Mouse (Mus musculus): ENCODE results near the gene Gm42906. TPM values are rescaled to one million over a fixed set of nuclear protein-coding genes. Genes with fewer than 3 reads are reported as not detected.

The Gm42906 gene
- polyA plus RNA-seq, 1 experiment = not detected

DNA sequence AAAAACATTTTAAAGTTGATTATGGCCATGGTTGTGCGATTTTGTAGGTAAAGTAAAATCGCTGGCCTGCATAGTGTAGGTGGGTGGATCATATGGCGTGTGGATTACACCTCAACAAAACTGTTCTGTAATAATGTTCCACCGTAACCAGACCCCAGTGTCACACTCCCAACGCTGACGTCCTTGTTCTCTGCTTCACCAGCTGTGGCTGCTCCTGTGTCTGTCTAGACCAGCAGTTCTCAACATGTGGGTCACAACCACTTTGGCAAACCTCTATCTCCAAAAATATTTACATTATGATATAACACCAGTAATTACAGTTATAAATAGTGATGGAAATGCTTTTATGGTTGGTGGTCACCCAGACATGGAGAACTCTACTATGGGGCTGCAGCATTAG, 150.0 kb downstream of the Gm42906 start:
- WGBS = 68% methylated on average over 6 of the region's 6 CpGs
- no peaks in the 10 kb centered on the region for H3K27me3 ChIP-seq (replicated peaks; ENCODE audit: control insufficient read depth, insufficient read depth, low read length)

DNA sequence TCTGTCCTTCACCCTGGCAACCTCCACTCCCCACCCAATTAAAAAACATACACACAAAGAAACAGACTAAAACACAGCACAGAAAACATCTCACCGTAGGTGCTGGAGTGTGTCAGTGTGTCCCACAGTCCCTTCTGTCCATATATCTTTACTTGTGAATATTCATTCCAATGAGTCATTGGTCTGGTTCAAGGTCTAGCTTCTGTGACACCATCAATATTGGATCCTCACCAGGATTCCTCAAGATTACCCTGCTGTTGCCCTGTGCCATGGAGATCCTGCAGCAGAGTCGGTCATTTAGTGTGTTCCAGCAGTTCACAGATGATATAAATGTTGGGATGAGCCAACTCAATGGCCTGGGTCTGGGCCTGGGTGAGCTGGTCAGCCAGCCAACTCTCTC, 152.0 kb downstream of the Gm42906 start:
- no peak overlapping the region for H3K27ac ChIP-seq (ENCODE audit: insufficient read depth, low read depth, low read length)
- WGBS = 91% methylated on average over 2 of the region's 2 CpGs
- no peaks in the 10 kb centered on the region for H3K27me3 ChIP-seq (replicated peaks; ENCODE audit: control insufficient read depth, insufficient read depth, low read length)
- TF ChIP-seq POLR2A (IDR thresholded peaks at IDR 0.05; ENCODE audit: low read depth, low read length) (no peak), CTCF (conservative IDR thresholded peaks at IDR 0.05; ENCODE audit: insufficient read depth, insufficient read length, low read depth, low read length) (no peak)
- no peak for DNase-seq
- no peak overlapping the region for H3K4me3 ChIP-seq (ENCODE audit: insufficient read depth, low read depth, low read length)
- H3K4me1 ChIP-seq (ENCODE audit: control insufficient read depth, insufficient read depth, low read length) = no peaks in the 10 kb centered on the region
- no peaks in the 10 kb centered on the region for H3K36me3 ChIP-seq (ENCODE audit: control insufficient read depth, insufficient read depth, low read length)

More for the DNA sequence above, 150.0 kb downstream of the Gm42906 start:
- Histone ChIP-seq H3K4me3 (ENCODE audit: insufficient read depth, low read depth, low read length) (no peak overlapping the region), H3K27ac (ENCODE audit: insufficient read depth, low read depth, low read length) (no peak overlapping the region), H3K4me1 (ENCODE audit: control insufficient read depth, insufficient read depth, low read length) (no peaks in the 10 kb centered on the region), H3K36me3 (ENCODE audit: control insufficient read depth, insufficient read depth, low read length) (no peaks in the 10 kb centered on the region)
- TF ChIP-seq CTCF (conservative IDR thresholded peaks at IDR 0.05; ENCODE audit: insufficient read depth, insufficient read length, low read depth, low read length) = no peak
- no peak for TF ChIP-seq POLR2A (IDR thresholded peaks at IDR 0.05; ENCODE audit: low read depth, low read length)
- no peak for DNase-seq

DNA sequence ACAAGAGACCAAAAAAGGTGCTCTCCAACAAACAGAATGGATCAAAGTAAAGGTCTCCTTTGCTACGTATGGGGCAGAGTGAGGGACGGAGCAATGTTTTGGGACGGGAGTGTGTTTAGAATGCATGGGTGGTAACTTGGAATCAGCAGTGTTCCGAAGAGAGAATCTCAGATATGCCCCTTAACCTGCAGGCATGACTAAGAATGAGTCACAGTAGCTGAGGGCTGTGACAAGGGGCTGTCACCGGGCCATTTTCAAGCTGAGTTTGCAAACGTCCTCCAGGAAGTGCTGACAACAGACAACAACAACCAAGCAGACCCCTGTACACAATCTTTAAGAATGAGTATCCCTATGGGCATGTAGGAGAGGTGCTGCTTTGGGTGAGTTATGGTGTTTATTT, 153.7 kb downstream of the Gm42906 start:
- peak overlapping the region; percentile 30; the same call in 1 of the 2 replicates for H3K27ac ChIP-seq (ENCODE audit: insufficient read depth, low read depth, low read length)
- no peaks in the 10 kb centered on the region for H3K4me1 ChIP-seq (ENCODE audit: control insufficient read depth, insufficient read depth, low read length)
- H3K36me3 ChIP-seq (ENCODE audit: control insufficient read depth, insufficient read depth, low read length) = no peaks in the 10 kb centered on the region
- no peak for TF ChIP-seq CTCF (conservative IDR thresholded peaks at IDR 0.05; ENCODE audit: insufficient read depth, insufficient read length, low read depth, low read length)
- TF ChIP-seq POLR2A (IDR thresholded peaks at IDR 0.05; ENCODE audit: low read depth, low read length) = no peak
- no peak overlapping the region for H3K4me3 ChIP-seq (ENCODE audit: insufficient read depth, low read depth, low read length)
- no peak for DNase-seq
- 51% methylated on average over 6 of the region's 6 CpGs for WGBS
- H3K27me3 ChIP-seq (replicated peaks; ENCODE audit: control insufficient read depth, insufficient read depth, low read length) = no peaks in the 10 kb centered on the region

DNA sequence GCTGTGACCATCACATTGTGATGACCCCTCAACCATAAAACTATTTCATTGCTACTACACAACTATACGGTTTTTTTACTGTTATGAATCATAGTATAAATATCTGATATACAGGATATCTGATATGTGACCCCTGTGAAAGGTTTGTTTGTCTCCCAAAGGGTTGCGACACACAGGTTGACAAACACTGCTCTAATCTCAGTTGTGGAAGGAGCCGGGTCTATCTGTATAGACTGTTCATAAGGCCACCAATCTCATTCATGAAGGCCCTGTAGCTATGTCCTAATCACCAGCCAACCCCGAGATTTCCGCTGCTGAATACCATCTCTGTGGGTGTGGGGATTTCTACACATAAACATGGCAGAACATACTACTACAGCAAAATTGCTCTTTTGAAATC, 157.1 kb downstream of the Gm42906 start:
- WGBS = 88% methylated on average over 5 of the region's 5 CpGs
- DNase-seq = no peak
- TF ChIP-seq POLR2A (IDR thresholded peaks at IDR 0.05; ENCODE audit: low read depth, low read length) = no peak
- no peaks in the 10 kb centered on the region for H3K27me3 ChIP-seq (replicated peaks; ENCODE audit: control insufficient read depth, insufficient read depth, low read length)
- no peak overlapping the region for H3K27ac ChIP-seq (ENCODE audit: insufficient read depth, low read depth, low read length)
- no peak overlapping the region for H3K4me3 ChIP-seq (ENCODE audit: insufficient read depth, low read depth, low read length)
- no peaks in the 10 kb centered on the region for H3K4me1 ChIP-seq (ENCODE audit: control insufficient read depth, insufficient read depth, low read length)
- H3K36me3 ChIP-seq (ENCODE audit: control insufficient read depth, insufficient read depth, low read length) = no peaks in the 10 kb centered on the region

DNA sequence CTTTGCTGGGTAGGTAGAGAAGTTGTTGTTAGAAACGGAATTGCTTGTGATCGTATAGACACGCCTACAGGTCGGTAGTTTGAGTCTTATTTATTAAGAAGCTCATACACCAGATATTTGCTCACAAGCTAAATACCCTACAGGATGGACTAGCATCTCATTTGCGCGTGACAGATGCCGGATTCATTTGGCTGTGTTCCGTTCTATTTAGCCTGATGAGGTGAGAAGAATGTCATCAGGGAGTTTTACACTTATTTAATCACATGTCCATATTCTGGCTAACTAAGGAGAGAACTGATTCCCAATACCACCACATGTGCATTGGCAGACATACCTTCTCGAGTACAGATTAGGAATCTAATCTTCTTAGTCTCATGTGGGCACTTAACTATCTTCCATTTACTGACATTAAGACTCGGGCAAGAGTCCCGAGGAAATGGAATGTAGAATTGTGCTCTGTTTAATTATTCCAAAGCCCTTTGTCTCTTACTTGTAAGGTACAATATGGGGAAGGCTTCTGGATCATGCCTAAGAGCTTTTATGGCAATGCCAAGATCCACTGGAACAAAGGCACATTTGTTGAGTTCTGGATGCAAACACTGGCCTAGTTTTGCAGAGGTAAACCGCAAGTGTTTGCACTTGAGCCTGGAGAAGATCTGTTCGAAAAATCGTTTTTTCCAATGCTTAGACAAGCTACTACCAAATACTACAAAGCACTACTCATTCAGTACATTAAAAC, 160.9 kb downstream of the Gm42906 start:
- no peaks in the 10 kb centered on the region for H3K36me3 ChIP-seq (ENCODE audit: control insufficient read depth, insufficient read depth, low read length)
- H3K4me3 ChIP-seq (ENCODE audit: insufficient read depth, low read depth, low read length) = no peak overlapping the region
- DNase-seq = no peak
- TF ChIP-seq POLR2A (IDR thresholded peaks at IDR 0.05; ENCODE audit: low read depth, low read length) (no peak), CTCF (conservative IDR thresholded peaks at IDR 0.05; ENCODE audit: insufficient read depth, insufficient read length, low read depth, low read length) (no peak)
- no peaks in the 10 kb centered on the region for H3K4me1 ChIP-seq (ENCODE audit: control insufficient read depth, insufficient read depth, low read length)
- 93% methylated on average over 14 of the region's 14 CpGs for WGBS
- no peak overlapping the region for H3K27ac ChIP-seq (ENCODE audit: insufficient read depth, low read depth, low read length)
- H3K27me3 ChIP-seq (replicated peaks; ENCODE audit: control insufficient read depth, insufficient read depth, low read length) = no peaks in the 10 kb centered on the region

DNA sequence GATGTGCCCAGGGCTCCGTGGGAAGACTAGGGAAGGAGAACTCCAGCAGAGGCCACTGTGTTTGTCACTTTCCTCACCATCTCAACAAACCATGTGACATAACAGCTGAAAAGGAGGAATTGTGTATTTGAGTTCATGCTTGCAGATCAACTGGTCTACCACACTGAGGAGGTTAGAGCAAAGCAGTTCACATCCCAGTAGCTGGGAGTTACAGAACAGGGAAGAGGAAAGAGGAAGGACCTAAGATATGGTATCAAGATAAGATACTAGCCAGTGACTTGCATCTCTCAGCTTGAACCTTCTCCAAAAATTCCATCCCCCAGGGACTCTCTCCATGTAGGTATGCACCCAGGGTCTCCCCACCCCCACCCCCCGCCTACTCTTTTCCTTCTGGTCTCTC, 166.4 kb downstream of the Gm42906 start:
- Histone ChIP-seq H3K4me3 (ENCODE audit: insufficient read depth, low read depth, low read length) (no peak overlapping the region), H3K4me1 (ENCODE audit: control insufficient read depth, insufficient read depth, low read length) (no peaks in the 10 kb centered on the region), H3K36me3 (ENCODE audit: control insufficient read depth, insufficient read depth, low read length) (no peaks in the 10 kb centered on the region), H3K27ac (ENCODE audit: insufficient read depth, low read depth, low read length) (no peak overlapping the region), H3K27me3 (replicated peaks; ENCODE audit: control insufficient read depth, insufficient read depth, low read length) (no peaks in the 10 kb centered on the region)
- 88% methylated on average over 2 of the region's 2 CpGs for WGBS
- no peak for DNase-seq
- TF ChIP-seq POLR2A (IDR thresholded peaks at IDR 0.05; ENCODE audit: low read depth, low read length) (no peak), CTCF (conservative IDR thresholded peaks at IDR 0.05; ENCODE audit: insufficient read depth, insufficient read length, low read depth, low read length) (no peak)

DNA sequence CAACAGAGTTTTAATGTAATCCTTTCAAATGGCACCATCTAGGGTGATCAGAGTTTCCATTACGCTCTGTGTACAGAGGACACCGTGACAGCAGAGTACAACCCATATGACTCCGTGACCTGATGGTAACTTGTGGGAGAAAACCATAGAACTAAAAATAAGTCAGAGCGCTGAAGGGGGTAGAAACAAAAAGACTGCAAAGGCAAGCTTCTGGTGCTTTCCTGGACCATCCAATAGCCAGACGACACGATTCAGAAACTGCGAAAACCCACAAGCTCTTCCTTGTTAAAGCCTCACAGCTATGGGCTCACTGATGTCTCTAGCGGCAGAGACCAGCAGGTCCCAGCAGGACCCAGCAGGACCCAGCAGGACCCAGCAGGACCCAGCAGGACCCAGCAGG, 175.8 kb downstream of the Gm42906 start:
- Histone ChIP-seq H3K36me3 (ENCODE audit: control insufficient read depth, insufficient read depth, low read length) (no peaks in the 10 kb centered on the region), H3K27ac (ENCODE audit: insufficient read depth, low read depth, low read length) (no peak overlapping the region), H3K4me1 (ENCODE audit: control insufficient read depth, insufficient read depth, low read length) (no peaks in the 10 kb centered on the region), H3K27me3 (replicated peaks; ENCODE audit: control insufficient read depth, insufficient read depth, low read length) (no peaks in the 10 kb centered on the region), H3K4me3 (ENCODE audit: insufficient read depth, low read depth, low read length) (no peak overlapping the region)
- DNase-seq = no peak
- WGBS = 80% methylated on average over 8 of the region's 8 CpGs
- TF ChIP-seq POLR2A (IDR thresholded peaks at IDR 0.05; ENCODE audit: low read depth, low read length) (no peak), CTCF (conservative IDR thresholded peaks at IDR 0.05; ENCODE audit: insufficient read depth, insufficient read length, low read depth, low read length) (no peak)
